Mouse (Mus musculus): ENCODE measurements at regions not wholly inside any gene's neighbourhood (a gene's known extent, or its start where the extent isn't known, plus 50 kb on each side); places are given as distances from the start of the nearest gene placed in this dataset.
A peak's percentile ranks its signal among the peaks of the same experiment; 100 is the strongest.

- no peak for ATAC-seq (replicated peaks in 1 of 2; ENCODE audit: insufficient read depth in 1 of 2, low FRiP score in 2 of 2, low TSS enrichment in 1 of 2, low read depth in 1 of 2, poor library complexity in 2 of 2, severe bottlenecking in 2 of 2)
These were observed 56.2 kb downstream of the Gm26897 start for GRCm38 (mm10) chr5:111789904-111790303.

- no peak for ATAC-seq (replicated peaks in 1 of 2; ENCODE audit: insufficient read depth in 1 of 2, low FRiP score in 2 of 2, low TSS enrichment in 1 of 2, low read depth in 1 of 2, poor library complexity in 2 of 2, severe bottlenecking in 2 of 2)
These were observed 56.8 kb downstream of the Gm26897 start for GRCm38 (mm10) chr5:111790527-111790926.

- no peak for ATAC-seq (replicated peaks in 1 of 2; ENCODE audit: insufficient read depth in 1 of 2, low FRiP score in 2 of 2, low TSS enrichment in 1 of 2, low read depth in 1 of 2, poor library complexity in 2 of 2, severe bottlenecking in 2 of 2)
These were observed 57.4 kb downstream of the Gm26897 start for GRCm38 (mm10) chr5:111791089-111791561.

- no peak for ATAC-seq (replicated peaks in 1 of 2; ENCODE audit: insufficient read depth in 1 of 2, low FRiP score in 2 of 2, low TSS enrichment in 1 of 2, low read depth in 1 of 2, poor library complexity in 2 of 2, severe bottlenecking in 2 of 2)
These were observed 59.0 kb downstream of the Gm26897 start for GRCm38 (mm10) chr5:111792746-111793145.

- no peak for ATAC-seq (replicated peaks in 1 of 2; ENCODE audit: insufficient read depth in 1 of 2, low FRiP score in 2 of 2, low TSS enrichment in 1 of 2, low read depth in 1 of 2, poor library complexity in 2 of 2, severe bottlenecking in 2 of 2)
These were observed 59.5 kb downstream of the Gm26897 start for GRCm38 (mm10) chr5:111793178-111793577.

GRCm38 (mm10) chr5:111796889-111797288, 63.2 kb downstream of the Gm26897 start:
- ATAC-seq (replicated peaks in 1 of 2; ENCODE audit: insufficient read depth in 1 of 2, low FRiP score in 2 of 2, low TSS enrichment in 1 of 2, low read depth in 1 of 2, poor library complexity in 2 of 2, severe bottlenecking in 2 of 2) = no peak

- peak; percentile 88 to 90 for ATAC-seq (replicated peaks in 1 of 2; ENCODE audit: insufficient read depth in 1 of 2, low FRiP score in 2 of 2, low TSS enrichment in 1 of 2, low read depth in 1 of 2, poor library complexity in 2 of 2, severe bottlenecking in 2 of 2)
These were observed 66.1 kb downstream of the Gm26897 start for GRCm38 (mm10) chr5:111799700-111800311.

- ATAC-seq (replicated peaks in 1 of 2; ENCODE audit: insufficient read depth in 1 of 2, low FRiP score in 2 of 2, low TSS enrichment in 1 of 2, low read depth in 1 of 2, poor library complexity in 2 of 2, severe bottlenecking in 2 of 2) = no peak
These were observed 66.8 kb downstream of the Gm26897 start for GRCm38 (mm10) chr5:111800511-111800910.

- ATAC-seq (replicated peaks in 1 of 2; ENCODE audit: insufficient read depth in 1 of 2, low FRiP score in 2 of 2, low TSS enrichment in 1 of 2, low read depth in 1 of 2, poor library complexity in 2 of 2, severe bottlenecking in 2 of 2) = no peak
These were observed 67.3 kb downstream of the Gm26897 start for GRCm38 (mm10) chr5:111801051-111801450.

GRCm38 (mm10) chr5:111804542-111804941, 70.8 kb downstream of the Gm26897 start:
- ATAC-seq (replicated peaks in 1 of 2; ENCODE audit: insufficient read depth in 1 of 2, low FRiP score in 2 of 2, low TSS enrichment in 1 of 2, low read depth in 1 of 2, poor library complexity in 2 of 2, severe bottlenecking in 2 of 2) = no peak

- ATAC-seq (replicated peaks in 1 of 2; ENCODE audit: insufficient read depth in 1 of 2, low FRiP score in 2 of 2, low TSS enrichment in 1 of 2, low read depth in 1 of 2, poor library complexity in 2 of 2, severe bottlenecking in 2 of 2) = no peak
These were observed 71.4 kb downstream of the Gm26897 start for GRCm38 (mm10) chr5:111805150-111805549.

GRCm38 (mm10) chr5:111805761-111806191, 72.1 kb downstream of the Gm26897 start:
- no peak for ATAC-seq (replicated peaks in 1 of 2; ENCODE audit: insufficient read depth in 1 of 2, low FRiP score in 2 of 2, low TSS enrichment in 1 of 2, low read depth in 1 of 2, poor library complexity in 2 of 2, severe bottlenecking in 2 of 2)

GRCm38 (mm10) chr5:111810079-111810808, 76.5 kb downstream of the Gm26897 start:
- ATAC-seq (replicated peaks in 1 of 2; ENCODE audit: insufficient read depth in 1 of 2, low FRiP score in 2 of 2, low TSS enrichment in 1 of 2, low read depth in 1 of 2, poor library complexity in 2 of 2, severe bottlenecking in 2 of 2) = peak; percentile 63 to 71

- ATAC-seq (replicated peaks in 1 of 2; ENCODE audit: insufficient read depth in 1 of 2, low FRiP score in 2 of 2, low TSS enrichment in 1 of 2, low read depth in 1 of 2, poor library complexity in 2 of 2, severe bottlenecking in 2 of 2) = no peak
These were observed 78.9 kb downstream of the Gm26897 start for GRCm38 (mm10) chr5:111812581-111812980.

GRCm38 (mm10) chr5:111813090-111813753, 79.5 kb downstream of the Gm26897 start:
- ATAC-seq (replicated peaks in 1 of 2; ENCODE audit: insufficient read depth in 1 of 2, low FRiP score in 2 of 2, low TSS enrichment in 1 of 2, low read depth in 1 of 2, poor library complexity in 2 of 2, severe bottlenecking in 2 of 2) = no peak

- peak in 1 of 2 experiments; percentile 36; a peak in 1 of 4 replicates for ATAC-seq (replicated peaks in 1 of 2; ENCODE audit: insufficient read depth in 1 of 2, low FRiP score in 2 of 2, low TSS enrichment in 1 of 2, low read depth in 1 of 2, poor library complexity in 2 of 2, severe bottlenecking in 2 of 2)
These were observed 81.4 kb downstream of the Gm26897 start for GRCm38 (mm10) chr5:111814893-111815760.

GRCm38 (mm10) chr5:111820963-111821362, 87.2 kb downstream of the Gm26897 start:
- ATAC-seq (replicated peaks in 1 of 2; ENCODE audit: insufficient read depth in 1 of 2, low FRiP score in 2 of 2, low TSS enrichment in 1 of 2, low read depth in 1 of 2, poor library complexity in 2 of 2, severe bottlenecking in 2 of 2) = no peak

Data from hematopoietic stem cell, adult 5-6 weeks (primary cell).